Mouse (Mus musculus): ENCODE measurements around the gene Dnajb4.

DNA sequence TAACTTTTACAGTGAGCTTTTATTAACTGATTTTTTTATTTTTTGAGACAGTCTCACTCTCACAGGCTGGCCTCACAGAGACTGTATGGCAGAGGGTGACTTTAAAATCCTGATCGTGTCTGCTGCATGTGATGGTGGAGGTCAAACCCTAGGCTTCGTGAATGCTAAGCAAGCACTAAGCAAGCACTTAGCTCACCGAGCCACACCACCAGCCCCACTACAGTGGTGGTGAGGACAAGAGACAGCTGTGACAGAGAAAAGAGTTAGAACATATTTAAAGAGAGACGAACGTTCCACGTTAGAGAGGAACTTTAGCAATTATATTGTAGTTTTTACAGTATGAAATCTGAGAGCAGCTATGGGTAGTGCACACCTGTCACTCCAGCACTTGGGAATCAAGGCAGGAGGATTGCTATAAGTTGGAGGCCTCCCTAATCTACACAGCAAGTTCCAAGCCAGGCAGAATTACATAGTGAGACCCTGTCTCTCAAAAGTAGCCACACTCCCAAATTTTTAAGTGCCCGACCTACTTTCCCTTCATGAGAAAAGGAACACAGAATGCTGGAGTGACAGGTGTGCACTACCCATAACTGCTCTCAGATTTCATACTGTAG is 37.7 kb downstream of the Dnajb4 start:
- TF ChIP-seq GATA1 (IDR thresholded peaks at IDR 0.05; ENCODE audit: borderline replicate concordance, low read length) = no peak
- no peak for TF ChIP-seq FLI1 (IDR thresholded peaks at IDR 0.05; ENCODE audit: low read length)

All from megakaryocyte, embryonic 14.5 days (primary cell).